Mouse (Mus musculus) cerebellum, postnatal 25 days (tissue): ENCODE data around the gene Cyp19a1.
A peak's percentile ranks its signal among the peaks of the same experiment; 100 is the strongest.

ENCODE experiments used
- DNase-seq, 2 experiments: peaks; one replicate each; pipeline ENCODE4 v3.0.0; 2021; ENCODE audit warnings: mixed read lengths in 2 of 2

Gene Cyp19a1

DNA sequence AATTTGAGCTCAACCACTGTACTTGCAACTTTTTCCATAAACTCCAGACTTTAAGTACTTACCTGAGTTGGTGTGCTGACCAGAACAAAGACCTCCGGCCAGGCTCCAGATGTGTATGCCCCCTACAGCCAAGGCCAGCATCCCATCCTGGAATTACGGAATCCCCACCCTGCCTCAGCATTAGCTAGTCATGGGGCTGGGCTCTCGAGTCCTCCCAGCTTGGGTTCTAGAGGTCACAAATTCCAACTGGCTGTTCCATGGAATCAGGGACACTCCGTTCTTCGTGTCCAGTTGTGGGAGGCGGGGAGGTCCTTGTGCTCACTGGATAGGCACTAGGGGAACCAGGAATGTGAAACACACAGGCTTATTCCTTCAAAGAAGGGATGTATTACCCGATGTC, at the start of gene Cyp19a1:
Gene Cyp19a1, minus strand, starts transcription at position 101 of the 400 bp plus-strand sequence.
- DNase-seq, result no peak

DNA sequence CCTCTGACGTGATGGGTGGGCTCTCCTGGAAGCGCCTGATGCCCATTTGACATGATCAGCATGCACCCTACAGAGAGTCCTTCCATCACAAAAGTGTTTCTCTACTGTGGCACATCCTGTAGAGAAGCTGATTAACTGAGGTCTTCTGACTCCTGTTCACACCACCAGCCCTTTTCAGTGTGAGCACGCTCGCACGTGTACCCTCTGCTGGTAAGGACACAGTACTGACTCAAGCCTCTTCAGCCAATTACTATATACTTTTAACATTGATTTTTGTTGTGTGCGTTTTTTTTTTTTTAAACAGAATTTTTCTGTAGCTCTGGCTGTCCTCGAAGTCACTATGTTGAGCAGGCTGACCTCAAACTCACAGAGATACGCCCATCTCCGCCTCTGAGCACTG, 48.5 kb upstream of the Cyp19a1 start:
- DNase-seq, result no peak

DNA sequence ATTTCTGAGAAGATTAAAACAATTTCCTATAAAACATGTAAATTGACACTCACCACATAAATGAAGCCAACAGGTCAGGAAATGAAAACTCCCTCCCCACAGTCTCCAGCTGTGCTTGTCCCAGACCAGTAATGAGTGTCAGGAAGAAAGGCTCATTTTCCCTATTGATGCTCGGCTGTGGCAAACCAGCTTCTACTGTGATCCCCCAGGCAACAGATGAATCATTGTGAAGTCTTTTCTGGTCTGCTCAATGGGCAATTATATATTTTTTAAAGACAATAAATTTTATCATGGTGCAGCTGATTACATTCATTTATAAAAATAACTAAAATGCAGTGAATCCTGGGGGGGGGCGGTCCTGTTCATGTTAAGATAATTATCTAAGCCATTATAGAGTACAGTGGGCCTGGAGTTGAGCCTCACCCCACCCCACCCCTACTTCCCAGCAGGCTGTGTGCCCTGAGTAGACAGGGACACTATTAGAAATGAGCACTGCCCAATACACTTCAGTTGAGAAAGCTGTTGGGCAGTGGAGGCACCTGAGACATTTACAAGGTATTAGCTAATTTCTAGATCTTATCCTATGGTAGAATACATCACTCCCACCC, 40.9 kb upstream of the Cyp19a1 start:
- DNase-seq, result no peak

DNA sequence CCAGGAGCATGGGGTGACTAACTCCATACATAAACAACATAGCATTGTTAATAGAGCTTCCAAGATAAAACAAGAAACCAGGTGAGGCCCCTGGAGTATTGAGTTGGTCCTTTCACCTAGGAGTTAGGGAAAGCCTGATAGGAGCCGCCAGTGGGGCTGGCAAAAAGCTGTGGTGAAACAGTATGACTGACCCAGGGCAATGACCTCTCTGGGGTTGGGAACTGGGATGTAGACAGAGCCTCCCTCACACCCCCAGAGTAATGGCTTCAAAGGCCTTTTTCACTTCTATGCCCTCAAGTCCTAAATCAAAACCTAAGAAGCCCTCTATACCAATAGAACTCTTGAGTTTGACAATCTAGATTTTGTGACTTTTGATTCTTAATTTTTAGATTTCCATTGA, 40.3 kb upstream of the Cyp19a1 start:
- no peak for DNase-seq

DNA sequence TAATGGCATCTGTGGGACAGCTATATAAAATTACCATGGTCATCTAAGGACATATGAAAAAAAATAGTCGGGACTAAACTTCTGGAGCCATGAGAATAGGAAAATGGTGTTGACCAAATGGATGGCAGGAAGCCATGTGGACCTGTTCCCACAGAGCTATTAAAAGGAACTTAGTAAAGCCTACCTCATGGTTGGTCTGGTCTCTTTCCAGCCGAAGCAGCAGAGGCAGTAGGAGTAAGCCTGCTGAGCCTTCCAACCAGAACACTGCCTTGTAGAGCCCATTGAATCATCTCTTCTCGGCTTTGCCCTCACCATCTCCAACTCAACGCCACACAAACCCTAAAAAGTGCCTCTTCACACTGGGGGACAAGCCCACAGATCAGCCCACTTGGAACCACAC, 33.3 kb upstream of the Cyp19a1 start:
- peak; percentile 17 to 61 for DNase-seq

DNA sequence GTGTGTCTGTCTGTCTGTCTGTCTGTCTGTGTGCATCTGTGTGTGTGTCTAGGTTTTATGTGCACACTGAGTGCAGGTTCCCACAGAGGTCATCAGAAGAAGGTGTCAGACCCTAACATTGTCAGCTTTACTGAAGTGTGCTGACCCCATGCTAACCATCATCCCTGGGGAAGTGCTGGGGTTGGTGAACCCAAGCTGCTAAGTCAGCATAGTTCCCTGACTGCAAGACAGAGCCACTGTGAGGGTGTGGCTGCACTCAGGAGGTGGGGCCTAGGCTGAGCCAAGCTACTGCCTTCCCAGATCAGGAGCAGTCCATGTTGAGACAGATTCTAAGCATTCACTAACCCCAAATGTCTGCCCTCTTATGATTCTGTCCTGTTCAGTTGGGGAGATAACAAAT, 31.9 kb upstream of the Cyp19a1 start:
- DNase-seq, result no peak

DNA sequence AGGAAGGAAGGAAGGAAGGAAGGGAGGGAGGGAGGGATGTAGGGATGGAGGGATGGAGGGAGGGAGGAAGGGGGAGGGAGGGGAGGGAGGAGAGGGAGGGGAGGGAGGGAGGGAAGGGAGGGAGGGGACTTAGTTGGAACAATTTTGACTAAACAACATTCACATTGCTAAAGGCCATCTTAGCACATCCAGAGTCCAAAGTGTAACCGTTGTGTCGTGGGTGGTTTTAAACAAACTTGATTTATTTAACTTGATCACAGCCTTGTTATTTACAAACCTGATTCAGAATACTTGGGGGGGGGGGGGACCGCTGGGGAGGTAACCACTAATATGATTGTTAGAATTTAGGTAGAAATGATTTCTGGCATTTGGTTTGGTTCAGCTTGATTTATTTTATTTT, 31.5 kb upstream of the Cyp19a1 start:
- DNase-seq, result no peak

DNA sequence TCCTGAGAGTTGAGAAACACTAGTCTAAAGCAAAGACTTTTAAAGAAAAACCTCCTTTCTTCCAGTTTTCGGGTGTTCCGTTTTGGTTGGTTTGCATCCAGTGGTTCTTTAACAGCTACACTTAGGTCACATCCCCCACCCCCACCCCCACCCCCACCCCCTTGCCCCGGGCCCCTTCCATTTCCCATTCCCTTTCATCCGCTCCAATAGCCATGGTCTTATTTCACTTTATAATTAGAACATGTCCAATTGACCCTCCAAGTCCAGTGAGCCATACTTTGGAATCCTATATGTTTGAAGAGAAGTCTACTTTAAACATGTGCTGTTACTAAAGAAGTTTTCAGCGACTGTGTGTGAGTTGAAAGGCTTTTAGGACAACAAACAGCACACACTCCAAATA, 19.9 kb upstream of the Cyp19a1 start:
- DNase-seq, result no peak

DNA sequence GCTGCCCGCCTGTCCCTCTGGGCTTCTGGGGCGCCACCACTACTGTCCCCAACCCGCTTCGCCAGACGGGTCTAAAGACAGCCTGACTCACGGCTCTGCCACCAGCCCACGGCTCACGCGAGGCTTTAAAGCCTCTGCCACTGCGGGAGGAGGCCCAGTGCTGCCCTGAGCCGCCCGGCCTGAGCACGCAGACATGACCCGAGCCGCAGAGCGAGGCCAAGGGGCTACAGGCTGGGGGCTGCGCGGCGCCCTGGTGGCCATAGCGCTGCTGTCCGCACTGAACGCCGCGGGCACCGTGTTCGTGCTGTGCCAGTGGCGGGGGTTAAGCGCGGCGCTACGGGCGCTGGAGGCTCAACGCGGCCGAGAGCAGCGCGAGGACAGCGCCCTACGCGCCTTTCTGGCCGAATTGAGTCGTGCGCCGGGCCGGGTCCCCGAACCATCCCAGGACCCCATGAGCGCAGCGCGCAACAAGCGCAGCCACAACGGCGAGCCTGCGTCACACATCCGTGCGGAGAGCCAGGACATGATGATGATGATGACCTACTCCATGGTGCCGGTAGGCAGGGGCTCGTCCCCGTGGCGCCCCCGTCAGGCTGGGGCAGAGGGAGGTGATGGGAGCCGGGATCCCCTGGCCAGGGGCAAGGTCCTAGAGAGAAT, 18.5 kb upstream of the Cyp19a1 start, which contains the start of gene Gldn:
Gene Gldn, plus strand, starts transcription at position 156 of the 657 bp plus-strand sequence.
- peak; percentile 9 to 19 for DNase-seq

DNA sequence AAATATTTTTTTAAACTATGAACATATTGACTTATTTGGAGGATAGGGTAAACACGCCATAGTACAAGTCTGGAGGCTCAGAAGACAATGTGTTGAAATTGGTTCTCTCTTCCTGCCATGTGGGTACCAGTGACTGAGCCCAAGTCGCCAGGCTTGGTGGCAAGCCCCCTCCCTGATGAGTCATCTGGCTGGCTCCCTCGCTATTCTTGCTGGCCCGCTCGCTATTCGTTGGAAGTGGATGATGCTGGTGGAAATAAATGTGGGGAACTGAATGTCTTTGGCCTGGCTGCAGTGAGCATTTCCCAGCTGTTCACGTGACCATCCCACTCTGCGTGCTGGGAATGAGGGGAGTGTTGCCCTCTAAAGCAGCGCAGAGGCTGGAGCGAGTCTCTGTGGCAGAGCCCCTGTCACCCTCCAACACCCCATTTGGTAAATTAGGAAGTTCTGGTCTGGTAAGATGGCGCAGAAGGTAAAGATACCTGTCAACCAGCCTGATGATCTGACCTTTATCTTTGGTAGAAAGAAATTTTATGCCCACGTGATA, 11.2 kb upstream of the Cyp19a1 start:
- DNase-seq, result no peak

DNA sequence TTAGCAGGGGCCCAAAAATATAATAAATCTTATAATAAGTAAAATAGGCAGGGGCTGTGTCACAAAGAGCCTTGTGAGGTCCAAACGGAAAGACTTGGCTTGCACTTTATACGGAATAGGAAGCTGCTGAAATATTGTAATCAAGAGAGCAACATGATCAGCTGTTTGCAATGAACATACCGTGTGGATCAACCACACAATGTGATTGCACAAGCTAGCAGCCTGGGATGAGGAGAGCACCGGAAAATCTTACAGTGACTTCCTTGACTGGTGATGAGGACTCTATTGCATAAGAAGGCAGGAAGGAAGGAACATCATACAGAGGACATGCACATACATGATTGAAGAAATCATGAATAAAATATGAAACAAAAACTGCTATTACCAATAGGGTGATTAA, 7.4 kb upstream of the Cyp19a1 start:
- no peak for DNase-seq

DNA sequence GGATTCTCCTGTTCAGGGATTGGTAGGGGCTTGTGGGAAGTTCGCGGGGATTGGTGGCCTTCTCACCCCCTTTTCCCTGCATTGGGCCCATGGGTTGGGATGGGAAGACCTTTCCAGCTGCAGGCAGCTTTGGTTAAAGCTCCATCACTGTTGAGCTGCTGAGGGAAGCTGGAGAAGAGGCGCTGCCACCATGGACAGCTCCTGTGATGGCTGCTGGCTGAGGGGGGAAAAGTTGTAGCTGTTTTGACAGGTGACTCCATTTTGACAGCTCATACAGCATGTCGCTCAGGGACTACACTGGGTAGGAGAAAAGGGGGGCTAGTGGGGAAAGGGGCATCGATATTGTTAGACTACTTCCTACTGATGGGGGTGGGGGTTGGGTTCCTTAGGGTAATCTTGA, 3.0 kb upstream of the Cyp19a1 start:
- DNase-seq, result no peak

DNA sequence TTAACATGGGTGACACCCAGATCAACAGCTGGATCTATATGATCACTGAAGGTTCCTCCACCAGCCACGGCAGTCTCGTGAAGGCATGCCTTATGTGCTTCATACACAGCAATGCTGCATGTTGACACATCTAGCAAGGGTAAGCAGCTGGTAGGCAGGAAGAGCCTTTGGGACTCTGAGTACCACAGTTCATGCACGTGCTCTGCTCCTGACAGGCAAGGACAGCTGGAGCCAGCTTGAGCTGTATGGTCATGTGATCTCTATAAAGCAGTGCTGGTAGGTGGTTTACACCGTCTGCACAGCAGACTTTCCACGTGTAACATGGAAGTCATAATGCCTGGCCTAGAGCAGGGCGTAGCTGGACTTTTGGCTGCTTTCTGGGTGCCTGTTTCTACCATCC, 2.1 kb upstream of the Cyp19a1 start:
- no peak for DNase-seq

DNA sequence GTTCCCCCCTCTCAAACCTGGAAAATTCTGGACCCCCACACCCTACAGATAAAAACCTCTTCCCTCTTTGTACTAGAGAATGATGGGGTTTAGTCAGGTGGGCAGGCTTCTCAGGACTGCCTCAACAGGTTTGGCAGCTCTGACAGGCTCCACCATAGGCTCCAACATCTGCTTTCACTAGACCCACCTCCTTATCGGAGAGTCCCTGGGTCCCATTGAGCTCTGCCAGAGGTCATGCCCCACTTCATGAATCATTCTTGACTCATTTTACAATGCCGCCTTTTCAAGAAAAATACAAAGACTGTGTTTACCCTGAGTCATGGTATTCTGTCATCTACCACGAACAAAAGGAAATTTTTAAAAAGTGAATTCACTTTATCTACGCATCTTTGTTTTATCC, 3.2 kb downstream of the Cyp19a1 start:
- DNase-seq, result no peak

DNA sequence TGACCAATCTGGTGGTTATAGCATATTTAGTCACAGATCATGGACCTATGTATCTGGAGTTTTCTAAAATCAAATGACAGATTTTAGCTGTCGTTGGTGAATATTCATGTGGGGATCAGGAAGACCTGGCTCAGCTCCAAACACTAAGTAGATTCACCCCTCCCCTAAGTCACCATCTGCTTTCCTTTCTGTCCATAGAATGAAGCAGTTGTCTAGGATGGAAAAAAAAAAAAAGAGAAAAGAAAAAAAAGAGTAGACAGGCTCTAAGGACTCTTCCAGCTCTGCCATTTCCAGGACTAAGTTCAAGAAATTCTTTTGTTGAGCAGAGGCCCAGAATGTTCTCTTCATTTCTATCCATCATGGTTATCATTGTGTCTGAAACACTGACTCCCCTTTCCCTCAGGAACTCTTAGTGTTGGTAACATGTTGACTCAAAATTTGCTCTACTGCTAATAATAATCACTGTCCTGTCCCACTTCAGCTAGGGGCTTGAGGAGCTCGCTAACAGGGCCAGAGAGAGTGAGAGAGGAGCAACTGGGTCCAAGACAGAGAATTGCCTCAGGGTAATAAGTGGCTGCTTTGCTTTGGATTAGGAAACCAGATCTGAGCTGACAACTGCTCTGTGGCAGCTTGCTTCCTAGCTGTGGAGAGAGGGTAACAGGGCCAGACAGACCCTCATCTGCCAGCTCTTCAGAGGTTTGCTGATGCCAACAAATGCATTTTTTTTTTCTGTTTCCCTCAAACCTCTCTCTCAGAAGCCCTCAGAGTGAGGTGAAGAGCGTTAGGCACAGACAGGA, 22.8 kb downstream of the Cyp19a1 start:
- DNase-seq, result no peak

DNA sequence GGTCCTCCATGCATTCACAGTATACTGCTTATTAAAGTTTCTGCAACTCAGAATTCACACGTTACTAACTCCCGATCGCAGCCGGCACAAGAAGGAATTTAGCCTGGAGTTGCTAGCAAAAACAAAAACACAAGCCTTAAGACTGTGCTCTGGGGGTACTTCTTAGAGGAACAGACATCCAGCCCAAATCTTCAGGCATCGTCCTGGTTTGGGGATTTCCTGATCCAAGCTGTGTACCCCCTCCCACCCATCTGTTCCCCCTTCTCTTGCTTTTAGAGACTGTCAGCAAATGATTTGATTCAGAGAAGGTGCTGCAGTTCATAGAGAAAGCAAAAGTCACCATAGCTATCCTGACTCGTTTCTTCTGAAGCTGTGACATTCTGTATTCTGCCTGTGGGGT, 40.3 kb downstream of the Cyp19a1 start:
- no peak for DNase-seq

DNA sequence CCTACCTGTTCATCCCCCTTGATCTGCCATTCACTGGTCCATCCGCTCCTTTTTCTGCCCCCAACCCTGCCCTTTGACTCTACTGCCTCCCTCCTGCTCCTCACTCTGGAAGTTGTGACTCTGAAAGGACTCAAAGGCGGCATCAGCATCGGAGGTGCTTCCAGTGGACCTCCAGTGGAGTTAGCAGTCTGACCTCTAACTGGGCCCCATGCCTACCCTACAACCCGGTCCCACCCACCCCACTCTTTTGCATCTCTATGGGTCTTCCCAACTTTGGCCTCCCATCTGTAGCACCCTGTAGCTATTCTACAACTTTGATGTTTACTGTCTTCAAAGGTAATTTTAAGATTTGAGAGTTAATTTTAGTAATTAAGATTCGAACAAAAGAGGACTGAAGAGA, 51.4 kb downstream of the Cyp19a1 start:
- no peak for DNase-seq

DNA sequence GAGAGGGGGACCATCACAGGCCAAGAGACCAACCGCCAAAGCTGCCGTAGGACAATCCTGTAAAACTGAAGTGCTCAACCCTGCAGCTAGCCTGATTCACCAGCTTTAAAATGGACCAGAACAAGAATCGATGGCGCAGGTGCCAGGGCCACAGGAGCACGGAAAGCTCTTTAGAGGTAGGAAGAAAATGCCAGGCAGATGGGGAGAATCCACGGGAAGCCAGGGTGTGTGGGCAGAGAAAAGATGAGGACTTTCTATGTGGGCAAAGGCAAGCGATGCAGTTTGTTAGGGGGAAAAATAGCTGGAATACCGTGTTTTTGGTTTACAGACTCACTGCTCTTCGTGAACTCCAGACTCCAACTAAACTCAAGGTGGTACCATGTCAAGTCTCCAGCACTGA, 53.0 kb downstream of the Cyp19a1 start:
- peak; percentile 13 to 26 for DNase-seq

DNA sequence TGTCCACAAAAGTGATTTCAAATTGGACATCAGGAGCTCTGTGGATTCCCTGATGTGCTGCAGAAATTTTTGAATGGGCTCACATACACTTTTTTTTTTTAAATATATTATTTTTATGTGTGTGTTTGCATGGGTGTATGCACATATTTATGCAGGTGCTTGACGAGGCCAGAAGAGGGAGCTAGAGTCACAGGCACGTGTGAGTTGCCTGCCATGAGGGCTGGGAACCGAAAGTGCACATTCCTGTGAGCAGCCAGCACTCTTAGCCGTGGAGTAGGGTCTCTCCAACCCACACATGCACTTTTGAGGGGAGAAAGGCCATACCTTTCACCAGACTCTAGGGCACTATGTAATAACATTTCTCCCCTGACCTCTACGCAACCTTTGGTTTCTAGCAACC, 73.1 kb downstream of the Cyp19a1 start:
- DNase-seq, result no peak

DNA sequence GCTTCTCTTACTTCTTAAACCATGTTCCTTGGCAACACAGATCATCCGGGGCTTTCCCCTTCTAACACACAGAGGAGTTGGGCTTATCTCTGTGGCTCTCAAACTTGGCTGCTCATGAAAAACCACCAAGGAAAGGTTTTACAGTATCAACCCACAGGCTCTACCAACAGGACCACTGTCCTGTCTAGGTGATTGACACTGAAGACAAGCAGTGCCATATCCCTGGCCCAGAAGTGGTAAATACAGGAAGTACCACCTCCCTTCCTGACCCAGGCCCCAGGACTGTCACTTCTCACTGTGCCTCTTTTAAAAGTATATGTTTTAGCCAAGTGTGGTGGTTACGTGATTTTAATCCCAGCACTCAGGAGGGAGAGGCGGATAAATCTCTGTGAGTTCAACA, 76.5 kb downstream of the Cyp19a1 start:
- DNase-seq, result no peak

DNA sequence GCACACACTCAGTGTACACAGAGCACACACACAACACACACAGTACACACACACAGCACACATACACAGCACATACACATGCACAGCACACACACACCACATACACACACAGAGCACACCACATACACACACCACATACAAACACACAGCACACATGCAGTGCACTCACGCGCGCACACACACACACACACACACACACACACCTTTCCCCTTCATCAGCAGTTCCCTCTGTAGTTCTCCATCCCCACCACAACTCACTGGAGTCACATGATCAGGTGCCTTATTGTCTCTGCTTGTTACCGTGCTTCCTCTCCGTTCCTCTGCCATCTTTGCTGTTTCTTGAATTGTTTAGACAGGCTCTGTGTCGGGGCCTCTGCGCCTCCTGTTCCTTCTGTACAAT, 85.4 kb downstream of the Cyp19a1 start:
- DNase-seq, result no peak

DNA sequence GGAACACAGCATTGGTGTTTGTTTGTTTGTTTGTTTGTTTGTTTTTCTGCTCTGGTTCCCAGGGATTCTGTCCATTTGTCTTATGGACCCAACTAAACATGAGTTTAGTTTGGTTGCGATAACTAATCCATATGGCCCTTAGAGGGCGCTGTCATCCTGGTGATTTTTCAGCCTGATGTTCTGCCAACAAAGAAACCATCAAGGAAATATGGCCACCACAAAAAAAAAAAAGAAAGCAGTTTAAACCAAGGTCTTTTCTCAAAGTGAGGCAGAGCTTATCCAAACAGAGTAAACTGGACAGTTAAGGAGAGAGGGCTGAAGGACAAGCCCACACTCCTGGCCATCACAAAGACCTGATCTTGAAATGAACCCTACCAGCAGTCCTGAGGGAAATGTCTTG, 86.6 kb downstream of the Cyp19a1 start:
- peak; percentile 35 to 64 for DNase-seq

DNA sequence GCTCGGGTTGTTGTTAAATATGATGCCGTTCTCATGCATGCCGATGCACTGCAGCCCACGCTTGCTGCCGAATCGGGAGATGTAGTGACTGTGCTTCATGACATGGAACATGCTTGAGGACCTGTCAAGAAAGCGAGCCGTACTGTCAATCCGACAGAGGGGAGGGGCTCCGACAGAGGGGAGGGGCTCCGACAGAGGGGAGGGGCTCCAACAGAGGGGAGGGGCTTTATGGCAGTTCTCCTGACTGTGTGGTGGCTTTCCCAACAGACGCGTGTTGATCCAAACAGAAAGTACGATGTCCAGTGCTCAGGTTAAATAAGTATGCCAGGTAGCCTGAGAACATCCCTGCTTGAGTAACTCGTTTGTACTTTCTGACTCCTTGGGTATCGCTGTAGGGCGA, 87.7 kb downstream of the Cyp19a1 start:
- no peak for DNase-seq

DNA sequence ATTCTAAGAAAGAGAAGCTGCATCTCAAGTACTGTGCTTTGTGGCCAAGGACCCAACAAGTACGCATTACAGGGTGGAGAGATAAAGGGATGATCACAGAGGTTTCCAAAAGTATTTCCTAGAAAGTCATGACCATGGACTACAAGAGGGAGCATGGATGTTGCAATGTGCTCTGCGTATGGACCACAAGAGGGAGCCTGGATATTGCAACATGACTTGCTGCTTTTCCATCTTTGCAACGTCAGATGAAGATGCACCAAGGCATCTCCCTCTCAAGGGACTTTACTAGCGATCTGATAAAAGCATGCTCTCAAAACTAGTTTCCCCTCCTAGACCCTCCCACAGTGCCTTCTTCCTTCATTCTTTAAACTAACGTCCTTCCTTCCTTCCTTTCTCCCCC, 98.4 kb downstream of the Cyp19a1 start:
- peak in 1 of 2 experiments; percentile 11 for DNase-seq
